Mouse (Mus musculus) embryonic fibroblast, embryonic 13.5 days (primary cell): ENCODE measurements around the gene Acsl3.

Source experiments
- CTCF ChIP-seq: IDR thresholded peaks from 2 replicates; pipeline ENCODE4 v1.5.1; 2011; ENCODE audit warnings: mild to moderate bottlenecking, control low read depth, low read length, moderate library complexity, borderline replicate concordance; ENCODE audit not compliant: insufficient read depth
- POLR2A ChIP-seq: IDR thresholded peaks from 2 replicates; pipeline ENCODE4 v1.6.1; 2011; ENCODE audit warnings: low read depth, mild to moderate bottlenecking, control low read depth, low read length, moderate library complexity

DNA sequence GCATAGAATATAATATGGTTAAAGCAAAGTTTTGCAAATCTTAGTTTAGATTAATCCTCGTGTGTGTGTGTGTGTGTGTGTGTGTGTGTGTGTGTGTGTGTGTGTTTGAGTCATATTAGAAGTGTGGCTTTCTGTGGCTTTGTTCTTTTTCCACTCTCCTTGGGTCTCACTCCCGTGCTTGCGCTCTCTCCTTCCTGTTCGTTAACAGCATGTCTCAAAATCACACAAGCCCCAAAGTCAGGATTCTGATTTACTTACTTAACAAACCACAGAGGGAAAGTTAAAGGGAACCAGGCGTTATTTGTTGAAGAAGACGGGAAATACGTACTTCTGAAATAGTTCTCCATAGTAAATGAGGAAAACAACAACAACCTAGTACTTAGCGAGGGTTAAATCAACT is 26.5 kb downstream of the Acsl3 start:
- TF ChIP-seq CTCF, result no peak
- no peak for TF ChIP-seq POLR2A
